Mouse (Mus musculus) heart, embryonic 14.5 days (tissue): Measurements from ENCODE around the gene Mettl26. TPM values are rescaled to one million over a fixed set of nuclear protein-coding genes. Genes with fewer than 3 reads are reported as not detected.

Experiments used
- ATAC-seq: fragments of 200-750 bp; cut with Nextera tagmentation; 2 replicates; pipeline ENCODE4 v1.8.0; 2017; ENCODE audit warnings: low read depth, moderate TSS enrichment; ENCODE audit not compliant: insufficient number of reproducible peaks, insufficient read depth, low FRiP score
- H3K27ac ChIP-seq, 2 experiments: fragments of 200-500 bp in 1 of 2; fragments of 300-500 bp in 1 of 2; sonication (generic) in 1 of 2; replicated peaks in 1 of 2; 2 replicates each; pipeline ENCODE4 v1.5.1; 2012 to 2014; ENCODE audit warnings: low read depth in 2 of 2, low read length in 2 of 2, control low read depth in 1 of 2, mild to moderate bottlenecking in 1 of 2, mixed read lengths in 1 of 2; ENCODE audit not compliant: control insufficient read depth in 1 of 2, insufficient read depth in 1 of 2
- H3K27me3 ChIP-seq: fragments of 300-500 bp; sonication (generic); 2 replicates; pipeline ENCODE4 v1.6.1; 2014; ENCODE audit warnings: mild to moderate bottlenecking, low read length, control low read depth; ENCODE audit not compliant: control insufficient read depth, insufficient read depth
- H3K36me3 ChIP-seq: fragments of 300-500 bp; sonication (generic); 2 replicates; pipeline ENCODE4 v1.6.1; 2014; ENCODE audit warnings: mild to moderate bottlenecking, control low read depth, low read length, mixed read lengths; ENCODE audit not compliant: control insufficient read depth, insufficient read depth
- H3K4me1 ChIP-seq, 2 experiments: fragments of 200-500 bp in 1 of 2; fragments of 300-500 bp in 1 of 2; sonication (generic) in 1 of 2; 2 replicates each; pipeline ENCODE4 v1.6.1; 2012 to 2014; ENCODE audit warnings: low read length in 2 of 2, control low read depth in 1 of 2, mixed read lengths in 1 of 2; ENCODE audit not compliant: control insufficient read depth in 2 of 2, insufficient read depth in 2 of 2
- H3K4me2 ChIP-seq: fragments of 300-500 bp; sonication (generic); 2 replicates; pipeline ENCODE4 v1.6.1; 2014; ENCODE audit warnings: mild to moderate bottlenecking, low read length
- H3K4me3 ChIP-seq, 2 experiments: fragments of 200-500 bp in 1 of 2; fragments of 300-500 bp in 1 of 2; sonication (generic) in 1 of 2; 2 replicates each; pipeline ENCODE4 v1.5.1; 2012 to 2014; ENCODE audit warnings: low read length in 2 of 2, mild to moderate bottlenecking in 2 of 2, control low read depth in 1 of 2, low read depth in 1 of 2, moderate library complexity in 1 of 2; ENCODE audit not compliant: control insufficient read depth in 1 of 2, insufficient read depth in 1 of 2
- H3K9ac ChIP-seq: fragments of 300-500 bp; sonication (generic); 2 replicates; pipeline ENCODE4 v1.6.1; 2014; ENCODE audit warnings: mild to moderate bottlenecking, low read length
- H3K9me3 ChIP-seq: fragments of 300-500 bp; sonication (generic); 2 replicates; pipeline ENCODE4 v1.6.1; 2016; ENCODE audit warnings: low read length, control low read depth; ENCODE audit not compliant: control insufficient read depth
- WGBS: fragments of 180-500 bp; shearing (Covaris S2); extraction: QIAGEN DNeasy Blood & Tissue Kit; methylation state at CpG from one replicate; pipeline ENCODE4 v1.1.7; 2014; 5-methylcytosine and 5-hydroxymethylcytosine counted together
- polyA plus RNA-seq: library from polyadenylated mRNA; unstranded; fragments of >200 nt; fragmentation: Nextera tagmentation; extraction: Ambion mirVana; gene quantifications from 2 replicates; pipeline ENCODE4 v1.2.1, GENCODE M21; 2014

Gene Mettl26
- polyA plus RNA-seq, 1 experiment from 2014 or later: 41.7 TPM

DNA sequence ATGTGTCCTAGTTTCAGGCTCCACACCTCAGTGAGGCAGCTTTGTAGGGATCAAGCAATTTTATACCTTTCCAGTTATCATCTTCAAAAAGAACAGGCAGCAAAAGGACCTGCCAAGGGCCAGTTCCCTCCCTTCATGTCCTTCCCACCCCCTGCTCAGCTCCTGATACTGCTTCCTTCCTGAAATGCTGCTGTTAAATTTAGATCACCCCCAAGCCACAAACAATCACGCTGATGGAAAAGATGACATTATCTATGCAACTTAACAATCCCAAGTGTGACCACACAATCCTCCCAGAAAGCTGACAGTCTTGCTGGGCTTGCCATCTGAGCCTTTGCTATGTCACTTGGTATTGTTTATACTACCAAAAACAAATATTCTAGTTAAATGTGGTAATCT lies 39.0 kb downstream of the Mettl26 start:
- H3K36me3 ChIP-seq: 0 out of 2 replicates have a peak, but pooled peaks cover 15% of the 10 kb centered on the region
- H3K27me3 ChIP-seq: no peaks in the 10 kb centered on the region
- peak overlapping the region; percentile 51; the same call in 1 of the 2 replicates for H3K9ac ChIP-seq
- H3K4me3 ChIP-seq: no peak overlapping the region
- no peak for ATAC-seq
- peak overlapping the region; percentile 21 to 46; a peak in 2 of 4 replicates for H3K27ac ChIP-seq
- H3K4me2 ChIP-seq: peak overlapping the region; percentile 36
- 6% methylated on average over 1 of the region's 1 CpGs for WGBS
- no peaks in the 10 kb centered on the region for H3K9me3 ChIP-seq
- H3K4me1 ChIP-seq: peaks cover 9 to 39% of the 10 kb centered on the region in 2 experiments

DNA sequence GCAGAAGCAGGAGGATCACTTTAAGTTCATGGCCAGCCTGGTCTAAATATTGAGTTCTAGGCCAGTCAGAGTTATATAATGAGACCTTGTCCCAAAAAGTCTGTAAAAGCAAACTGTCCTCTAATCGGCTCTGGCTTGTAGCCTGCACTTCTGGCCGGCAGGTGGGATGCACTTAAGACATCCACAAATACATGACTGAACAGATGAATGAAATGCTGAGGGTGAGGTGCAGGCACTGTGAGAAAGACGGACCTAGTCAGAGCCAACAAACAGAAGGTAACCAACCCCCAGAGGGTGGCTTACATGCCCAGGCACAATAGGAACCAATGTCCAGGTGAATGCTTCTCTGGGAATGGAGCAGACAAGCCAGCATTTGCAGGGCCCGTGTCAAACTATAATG lies 39.4 kb downstream of the Mettl26 start:
- no peaks in the 10 kb centered on the region for H3K9me3 ChIP-seq
- peak overlapping the region; percentile 21 to 46; a peak in 2 of 4 replicates for H3K27ac ChIP-seq
- H3K9ac ChIP-seq: no peak overlapping the region; the same call in 1 of the 2 replicates
- WGBS: 62% methylated on average over 4 of the region's 4 CpGs
- no peak overlapping the region; the same call in 1 of the 2 replicates for H3K4me2 ChIP-seq
- no peak overlapping the region for H3K4me3 ChIP-seq
- H3K4me1 ChIP-seq: peaks cover 9 to 40% of the 10 kb centered on the region in 2 experiments
- H3K36me3 ChIP-seq: 0 out of 2 replicates have a peak, but pooled peaks cover 15% of the 10 kb centered on the region
- ATAC-seq: no peak
- H3K27me3 ChIP-seq: no peaks in the 10 kb centered on the region

DNA sequence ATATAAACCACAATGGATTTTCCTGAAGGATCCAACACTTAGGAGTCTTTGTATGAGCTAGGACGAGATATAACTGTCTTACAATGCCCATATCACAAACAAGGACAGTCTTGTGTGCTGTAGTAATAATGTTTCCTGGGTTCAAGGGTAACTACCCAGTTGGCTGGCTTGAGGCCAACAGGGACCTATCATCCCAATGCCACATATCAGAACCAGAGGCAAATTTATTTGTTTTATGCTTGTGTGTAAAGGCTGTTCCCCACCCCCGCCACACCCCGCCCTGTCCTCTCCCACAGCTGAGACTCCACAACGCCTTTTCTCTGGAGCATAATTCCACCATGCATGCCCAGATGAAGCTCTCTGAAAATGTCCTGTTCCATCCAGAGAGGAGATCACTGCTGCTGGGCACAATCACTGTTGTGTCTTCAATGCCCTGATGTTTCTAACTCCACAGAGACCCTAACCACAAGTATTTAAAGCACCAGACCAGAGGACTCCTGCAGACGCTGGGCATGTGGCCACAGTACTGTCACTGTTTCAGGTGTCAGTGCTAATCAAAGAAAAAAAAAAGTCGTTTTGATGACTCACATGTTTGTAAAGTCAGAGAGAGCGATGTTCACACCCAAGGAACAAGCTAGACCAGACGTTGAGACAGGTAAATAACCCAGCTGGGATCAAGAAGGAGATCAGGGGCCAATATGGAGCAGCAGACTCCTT lies 42.2 kb downstream of the Mettl26 start:
- H3K9me3 ChIP-seq: no peaks in the 10 kb centered on the region
- H3K4me1 ChIP-seq: peaks cover 9 to 40% of the 10 kb centered on the region in 2 experiments
- no peak overlapping the region for H3K27ac ChIP-seq
- H3K27me3 ChIP-seq: no peaks in the 10 kb centered on the region
- no peak for ATAC-seq
- 0 out of 2 replicates have a peak, but pooled peaks cover 14% of the 10 kb centered on the region for H3K36me3 ChIP-seq
- no peak overlapping the region; the same call in 1 of the 2 replicates for H3K9ac ChIP-seq
- H3K4me3 ChIP-seq: no peak overlapping the region
- 78% methylated on average over 8 of the region's 8 CpGs for WGBS
- H3K4me2 ChIP-seq: no peak overlapping the region

DNA sequence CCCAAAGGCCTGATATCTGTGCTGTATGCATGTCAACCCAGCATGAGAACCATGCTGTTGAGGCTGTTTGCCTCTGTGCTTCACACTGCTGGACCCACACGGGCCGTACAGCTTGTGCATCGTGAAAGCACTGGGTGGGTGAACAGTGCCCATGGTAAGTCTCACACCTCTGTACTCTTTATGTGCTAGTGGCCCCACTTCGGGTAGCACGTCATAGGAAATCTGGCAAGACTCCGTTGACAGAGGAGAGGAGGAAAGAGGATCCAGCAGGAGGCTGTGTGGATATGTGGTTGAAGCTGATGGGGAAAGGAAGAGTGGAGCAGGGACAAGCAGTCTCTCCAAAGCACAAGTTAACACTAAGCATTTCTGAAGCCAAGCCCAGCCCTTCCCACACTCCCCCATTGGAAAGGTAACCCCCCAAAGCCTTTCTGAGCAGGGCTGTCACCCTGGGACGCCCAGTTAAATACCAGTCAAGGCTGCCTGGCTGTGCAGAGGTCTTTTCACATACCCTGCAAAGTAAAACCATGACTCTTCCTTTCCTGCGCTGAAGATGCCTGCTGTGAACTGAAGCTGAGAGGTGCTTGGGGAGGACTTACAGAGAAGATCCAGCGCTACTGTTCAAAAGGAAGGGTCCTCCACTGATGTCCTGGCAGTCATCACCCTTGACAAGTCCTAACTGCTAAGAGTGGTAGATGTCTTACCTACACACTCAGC lies 43.3 kb downstream of the Mettl26 start:
- H3K4me3 ChIP-seq: peak overlapping the region; percentile 78 to 95; a peak in 3 of 4 replicates
- H3K27me3 ChIP-seq: no peaks in the 10 kb centered on the region
- H3K9ac ChIP-seq: peak overlapping the region; percentile 93
- 73% methylated on average over 9 of the region's 9 CpGs for WGBS
- no peak overlapping the region for H3K27ac ChIP-seq
- H3K4me2 ChIP-seq: peak overlapping the region; percentile 91
- no peaks in the 10 kb centered on the region for H3K9me3 ChIP-seq
- H3K4me1 ChIP-seq: peaks cover 8 to 38% of the 10 kb centered on the region in 2 experiments
- ATAC-seq: no peak
- 0 out of 2 replicates have a peak, but pooled peaks cover 12% of the 10 kb centered on the region for H3K36me3 ChIP-seq

DNA sequence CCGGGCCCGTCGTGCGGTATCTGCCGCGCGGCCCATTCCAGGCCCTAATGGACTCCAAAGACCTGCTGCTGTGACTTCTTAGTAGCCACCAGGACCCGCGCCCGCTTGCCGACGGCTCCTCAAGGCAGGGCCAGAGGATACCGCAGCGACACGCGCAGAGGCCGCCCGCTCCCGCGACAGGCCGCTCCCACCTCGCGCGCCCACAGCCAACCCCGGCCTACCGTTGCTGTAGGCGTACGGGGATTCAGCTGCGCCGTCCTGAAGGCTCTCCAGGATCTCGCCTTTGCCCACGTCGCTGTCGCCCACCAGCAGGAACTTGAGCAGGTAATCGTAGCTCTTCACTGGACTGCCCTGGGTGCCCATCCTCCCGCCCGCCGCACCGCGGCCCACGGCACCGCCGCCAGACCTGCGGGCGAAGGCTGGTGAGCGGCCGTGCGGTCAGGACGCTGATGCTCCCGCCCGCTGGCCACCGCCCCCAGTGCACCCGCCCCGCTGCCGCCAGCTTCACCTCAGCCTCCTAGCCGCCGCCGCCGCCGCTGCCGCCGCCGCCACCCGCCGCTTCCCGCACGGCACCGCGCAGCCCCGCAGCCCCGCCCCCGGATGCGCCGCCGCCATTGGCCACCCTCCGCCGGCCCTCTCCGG lies 44.4 kb downstream of the Mettl26 start, which contains the start of gene Rab40c:
Rab40c (minus strand) TSS at position 584 of the 642 bp plus-strand sequence.
- H3K27me3 ChIP-seq: no peaks in the 10 kb centered on the region
- 0 out of 2 replicates have a peak, but pooled peaks cover 12% of the 10 kb centered on the region for H3K36me3 ChIP-seq
- under 1% methylated on average over 70 of the region's 78 CpGs for WGBS
- H3K4me1 ChIP-seq: peaks cover 2 to 27% of the 10 kb centered on the region in 2 experiments; a peak in 2 of 4 replicates
- H3K9me3 ChIP-seq: no peaks in the 10 kb centered on the region
- H3K27ac ChIP-seq: peak within 1 kb of the TSS; percentile 92 to 97
- H3K9ac ChIP-seq: peak within 1 kb of the TSS; percentile 93
- peak within 1 kb of the TSS; percentile 91 for H3K4me2 ChIP-seq
- peak; percentile 1; the same call in 1 of the 2 replicates for ATAC-seq
- peak within 1 kb of the TSS; percentile 78 to 95 for H3K4me3 ChIP-seq

DNA sequence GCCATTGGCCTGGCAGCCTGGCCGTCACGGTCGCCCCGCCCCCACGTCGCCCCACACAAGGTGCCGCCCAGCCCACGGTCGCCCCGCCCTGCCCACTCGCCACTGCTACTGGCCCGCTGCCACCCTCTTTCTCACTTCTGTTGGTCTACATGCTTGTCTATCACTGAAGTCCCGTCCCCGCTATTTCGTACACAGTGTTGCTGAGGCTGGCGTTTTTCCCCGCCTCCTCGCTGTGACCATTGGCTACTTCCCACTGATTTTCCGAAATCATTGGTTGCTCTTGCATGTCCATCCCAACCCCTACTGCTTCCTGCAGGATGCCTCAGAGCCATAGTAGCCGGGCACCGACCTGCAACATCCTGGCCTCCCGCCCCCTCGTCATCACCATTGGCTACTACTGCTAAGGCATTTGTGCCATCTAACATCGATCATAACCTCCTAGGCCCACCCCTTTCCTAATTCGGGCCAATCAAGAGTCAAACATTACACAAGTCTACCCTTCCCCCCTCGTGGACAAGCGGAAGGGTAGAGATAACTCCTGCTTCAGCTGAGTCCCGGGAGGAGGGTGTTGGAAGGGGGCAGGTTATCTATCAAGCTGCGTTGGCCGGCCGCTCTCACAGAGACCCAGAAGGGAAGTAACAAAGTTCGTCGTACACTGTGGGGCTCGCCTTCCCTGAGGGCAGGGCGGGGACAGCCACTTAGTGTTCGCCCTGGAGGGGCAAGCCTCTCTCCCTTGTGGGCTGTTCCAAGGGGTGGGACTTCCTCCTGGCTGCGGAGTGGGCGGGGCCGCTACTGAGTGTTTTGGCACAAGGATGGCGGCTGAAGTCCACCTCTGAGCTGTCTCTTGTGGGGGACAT lies 45.1 kb downstream of the Mettl26 start:
- H3K9ac ChIP-seq: peak overlapping the region; percentile 74
- peak overlapping the region; percentile 66 for H3K4me2 ChIP-seq
- H3K36me3 ChIP-seq: peaks cover 14% of the 10 kb centered on the region; the same call in 1 of the 2 replicates
- H3K4me3 ChIP-seq: peak overlapping the region; percentile 78 to 95
- no peaks in the 10 kb centered on the region for H3K27me3 ChIP-seq
- H3K4me1 ChIP-seq: peaks cover 2 to 20% of the 10 kb centered on the region in 2 experiments; a peak in 2 of 4 replicates
- ATAC-seq: peak; percentile 95
- no peaks in the 10 kb centered on the region for H3K9me3 ChIP-seq
- WGBS: under 1% methylated on average over 40 of the region's 40 CpGs
- H3K27ac ChIP-seq: peak overlapping the region; percentile 92 to 97
